Mouse (Mus musculus) neural tube, embryonic 15.5 days (tissue): ENCODE data around the gene Vmn2r69. TPM values are rescaled to one million over a fixed set of nuclear protein-coding genes. Genes with fewer than 3 reads are reported as not detected.

Experiments used
- ATAC-seq: fragments of 200-750 bp; cut with Nextera tagmentation; 2 replicates; pipeline ENCODE4 v1.8.0; 2017; ENCODE audit warnings: mild to moderate bottlenecking, moderate TSS enrichment, moderate library complexity; ENCODE audit not compliant: low FRiP score
- H3K27ac ChIP-seq: fragments of 300-500 bp; sonication (generic); replicated peaks from 2 replicates; pipeline ENCODE4 v1.5.1; 2015; ENCODE audit warnings: mild to moderate bottlenecking, inconsistent platforms
- H3K27me3 ChIP-seq: fragments of 300-500 bp; sonication (generic); replicated peaks from 2 replicates; pipeline ENCODE4 v1.6.1; 2015; ENCODE audit warnings: inconsistent platforms
- H3K36me3 ChIP-seq: fragments of 300-500 bp; sonication (generic); 2 replicates; pipeline ENCODE4 v1.6.1; 2015; ENCODE audit warnings: inconsistent platforms
- H3K4me1 ChIP-seq: fragments of 300-500 bp; sonication (generic); 2 replicates; pipeline ENCODE4 v1.6.1; 2015; ENCODE audit warnings: inconsistent platforms
- H3K4me2 ChIP-seq: fragments of 300-500 bp; sonication (generic); 2 replicates; pipeline ENCODE4 v1.6.1; 2015; ENCODE audit warnings: inconsistent platforms, mild to moderate bottlenecking, moderate library complexity
- H3K4me3 ChIP-seq: fragments of 300-500 bp; sonication (generic); replicated peaks from 2 replicates; pipeline ENCODE4 v1.5.1; 2015; ENCODE audit warnings: mild to moderate bottlenecking, inconsistent platforms
- H3K9ac ChIP-seq: fragments of 300-500 bp; sonication (generic); replicated peaks from 2 replicates; pipeline ENCODE4 v1.6.1; 2015; ENCODE audit warnings: mild to moderate bottlenecking, inconsistent platforms
- H3K9me3 ChIP-seq: fragments of 300-500 bp; sonication (generic); replicated peaks from 2 replicates; pipeline ENCODE4 v1.6.1; 2016; ENCODE audit warnings: inconsistent platforms
- WGBS: fragments of 180-500 bp; shearing (Covaris S2); methylation state at CpG from one replicate; pipeline ENCODE4 v1.1.7; 2015; ENCODE audit warnings: mixed read lengths; 5-methylcytosine and 5-hydroxymethylcytosine counted together
- polyA plus RNA-seq: library from polyadenylated mRNA; unstranded; fragments of >200 nt; fragmentation: Nextera tagmentation; extraction: Ambion mirVana; gene quantifications from 2 replicates; pipeline ENCODE4 v1.2.1, GENCODE M21; 2015

The Vmn2r69 gene
- not detected in 2 replicates for polyA plus RNA-seq

DNA sequence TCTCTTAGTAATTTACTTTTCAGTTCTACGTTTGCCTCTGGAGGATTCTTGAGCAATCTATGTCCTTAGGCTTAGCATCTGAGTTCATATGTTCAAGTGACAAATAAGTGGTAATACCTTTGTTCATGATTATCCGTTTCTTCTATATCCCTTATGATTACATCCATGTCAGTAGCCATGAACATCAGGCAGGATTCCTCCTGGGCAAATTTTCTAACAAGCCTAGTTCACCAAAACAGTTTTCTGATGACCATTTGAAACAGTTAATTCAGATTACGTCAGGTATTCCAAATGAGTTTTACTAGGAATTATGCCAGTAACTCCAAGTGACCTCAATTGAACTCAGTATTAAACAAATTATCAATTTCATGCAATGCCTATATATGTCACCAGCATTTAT lies at the start of gene Vmn2r69:
Vmn2r69 (minus strand) TSS at position 101 of the 400 bp plus-strand sequence.
- no peak for ATAC-seq
- H3K9ac ChIP-seq: no peak within 1 kb of the TSS
- no peaks in the 10 kb centered on the region for H3K27me3 ChIP-seq
- H3K9me3 ChIP-seq: no peaks in the 10 kb centered on the region
- H3K4me2 ChIP-seq: no peak within 1 kb of the TSS
- H3K4me1 ChIP-seq: no peaks in the 10 kb centered on the region
- H3K4me3 ChIP-seq: no peak within 1 kb of the TSS
- H3K27ac ChIP-seq: no peak within 1 kb of the TSS
- 76% methylated on average over 3 of the region's 3 CpGs for WGBS
- H3K36me3 ChIP-seq: no peaks in the 10 kb centered on the region

Other genes starting within 250 kb of the Vmn2r69 start
- gene Vmn2r68, start 178.1 kb downstream of the Vmn2r69 start, polyA plus RNA-seq: not detected in 2 replicates
- gene Vmn2r71, start 147.2 kb upstream of the Vmn2r69 start, polyA plus RNA-seq: not detected in 2 replicates
- gene Vmn2r70, start 153.3 kb upstream of the Vmn2r69 start, polyA plus RNA-seq: not detected in 2 replicates